Mouse (Mus musculus) naive thymus-derived CD4-positive, alpha-beta T cell, adult 2 months (primary cell): ENCODE measurements at regions not wholly inside any gene's neighbourhood (a gene's known extent, or its start where the extent isn't known, plus 50 kb on each side); places are given as distances from the start of the nearest gene placed in this dataset.

Experiments used
- DNase-seq: peaks from one replicate; pipeline ENCODE4 v3.0.0-alpha.2; 2011; ENCODE audit warnings: low read depth

- no peak for DNase-seq
Observed at GRCm38 (mm10) chr6:104038853-104039252, 453.7 kb upstream of the Cntn6 start.

- DNase-seq, result no peak
Observed at GRCm38 (mm10) chr6:104040450-104040849, 452.1 kb upstream of the Cntn6 start.

- DNase-seq, result no peak
Observed at GRCm38 (mm10) chr6:104055996-104056395, 436.6 kb upstream of the Cntn6 start.

- DNase-seq, result no peak
Observed at GRCm38 (mm10) chr6:104061692-104062263, 430.8 kb upstream of the Cntn6 start.

GRCm38 (mm10) chr6:104080581-104080980, 412.0 kb upstream of the Cntn6 start:
- DNase-seq, result no peak

- no peak for DNase-seq
Observed at GRCm38 (mm10) chr6:104082242-104082641, 410.3 kb upstream of the Cntn6 start.

GRCm38 (mm10) chr6:104108386-104108785, 384.2 kb upstream of the Cntn6 start:
- DNase-seq, result no peak
